Mouse (Mus musculus): ENCODE data around the gene Arhgdib. TPM values are rescaled to one million over a fixed set of nuclear protein-coding genes. Genes with fewer than 3 reads are reported as not detected.

Gene Arhgdib
- polyA plus RNA-seq, 1 experiment from 2014 or later, result 33.9 TPM

DNA sequence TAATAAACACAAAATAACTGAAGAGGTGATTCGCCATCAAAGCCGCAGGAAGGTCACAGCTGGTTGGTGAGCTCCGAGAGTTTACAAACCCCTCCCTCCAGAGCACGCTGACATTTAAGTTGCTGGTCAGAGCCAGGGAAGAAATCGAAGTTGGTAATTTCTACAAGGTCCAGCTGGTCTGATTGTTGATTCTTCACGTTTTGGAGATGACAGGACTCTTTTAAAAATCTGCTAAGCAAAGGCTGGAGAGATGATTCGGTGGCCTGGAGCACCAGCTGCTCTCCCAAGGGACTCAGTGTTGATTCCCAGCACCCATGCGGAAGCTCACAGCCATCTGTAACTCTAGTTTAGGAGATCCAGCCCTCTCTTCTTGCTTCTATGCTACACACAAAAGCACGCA is 5.3 kb downstream of the Arhgdib start:
- ATAC-seq (ENCODE audit: insufficient number of reproducible peaks, insufficient read depth, low FRiP score, low TSS enrichment, low read depth), result no peak
- WGBS, result 86% methylated on average over 9 of the region's 9 CpGs
- no peaks in the 10 kb centered on the region for H3K36me3 ChIP-seq

DNA sequence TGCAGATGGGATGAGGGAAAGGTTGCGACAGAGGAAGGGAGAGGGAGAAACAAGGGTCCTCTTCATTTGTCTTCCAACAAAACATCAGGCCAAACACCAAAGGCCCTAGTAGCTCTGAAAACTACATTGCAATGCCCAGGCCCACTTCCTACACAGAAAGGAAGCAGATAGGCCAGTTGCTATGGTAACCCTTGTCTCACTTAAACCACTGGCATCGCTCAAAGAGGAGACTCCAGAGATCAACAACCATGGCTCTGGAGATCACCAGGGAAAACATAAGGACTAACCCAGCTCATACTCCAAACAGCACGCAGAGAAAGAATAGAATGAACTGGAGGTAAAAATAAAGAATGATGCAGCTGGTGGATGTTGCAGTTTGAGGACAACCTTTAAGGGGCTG is 6.5 kb downstream of the Arhgdib start:
- ATAC-seq (ENCODE audit: insufficient number of reproducible peaks, insufficient read depth, low FRiP score, low TSS enrichment, low read depth), result no peak
- Histone ChIP-seq H3K4me1 (replicated peaks) (peaks cover 24% of the 10 kb centered on the region), H3K4me2 (no peak overlapping the region), H3K36me3 (no peaks in the 10 kb centered on the region), H3K4me3 (replicated peaks) (no peak overlapping the region), H3K27me3 (no peaks in the 10 kb centered on the region), H3K9ac (replicated peaks) (no peak overlapping the region), H3K27ac (no peak overlapping the region), H3K9me3 (no peaks in the 10 kb centered on the region)
- 82% methylated on average over 3 of the region's 3 CpGs for WGBS

More for the DNA sequence above, 5.3 kb downstream of the Arhgdib start:
- Histone ChIP-seq H3K9ac (replicated peaks) (no peak overlapping the region), H3K4me2 (no peak overlapping the region), H3K4me3 (replicated peaks) (no peak overlapping the region), H3K27me3 (no peaks in the 10 kb centered on the region), H3K9me3 (no peaks in the 10 kb centered on the region), H3K27ac (no peak overlapping the region), H3K4me1 (replicated peaks) (peaks cover 26% of the 10 kb centered on the region)

DNA sequence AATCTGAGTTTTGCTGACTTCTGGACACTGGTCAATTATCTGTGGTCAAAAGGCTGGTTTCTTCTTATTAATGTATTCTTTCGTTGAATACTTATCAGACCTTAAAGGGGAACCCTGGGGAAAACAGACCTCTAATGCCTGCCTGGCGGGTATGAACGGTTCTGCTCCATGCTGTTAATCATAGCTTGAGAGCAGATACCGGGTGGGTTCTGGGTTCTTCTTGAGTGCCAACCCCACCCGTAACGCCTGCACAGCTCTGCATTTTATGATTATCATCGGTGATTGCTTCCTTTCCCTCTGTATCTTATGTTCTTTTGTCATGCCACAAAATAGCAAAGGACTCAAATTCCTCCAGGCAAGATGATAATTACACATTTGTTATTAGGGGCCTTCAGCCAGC is 7.6 kb downstream of the Arhgdib start:
- Histone ChIP-seq H3K36me3 (no peaks in the 10 kb centered on the region), H3K4me1 (replicated peaks) (peaks cover 19% of the 10 kb centered on the region), H3K27me3 (no peaks in the 10 kb centered on the region), H3K4me3 (replicated peaks) (no peak overlapping the region), H3K9me3 (no peaks in the 10 kb centered on the region), H3K4me2 (no peak overlapping the region), H3K27ac (no peak overlapping the region), H3K9ac (replicated peaks) (no peak overlapping the region)
- 85% methylated on average over 7 of the region's 7 CpGs for WGBS
- ATAC-seq (ENCODE audit: insufficient number of reproducible peaks, insufficient read depth, low FRiP score, low TSS enrichment, low read depth), result no peak

DNA sequence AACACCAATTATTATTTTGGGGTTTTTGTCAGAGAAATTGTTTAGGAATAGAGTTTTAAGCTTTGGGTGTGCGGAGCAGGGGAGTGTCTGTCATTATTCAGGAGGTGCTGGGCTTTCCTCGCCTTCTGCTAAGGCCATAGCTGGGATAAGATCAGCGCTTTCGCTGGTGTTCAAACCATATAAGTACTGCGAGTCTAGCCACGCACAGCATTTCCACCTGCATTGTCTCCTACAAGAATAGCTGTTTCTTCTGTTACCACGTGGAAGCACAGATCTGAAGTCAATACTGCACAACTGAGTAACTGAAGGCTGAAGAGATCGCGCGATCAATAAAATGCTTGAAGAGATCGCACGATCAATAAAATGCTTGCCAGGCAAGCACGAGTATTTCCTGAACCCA is 10.5 kb downstream of the Arhgdib start:
- Histone ChIP-seq H3K4me1 (replicated peaks) (peaks cover 13% of the 10 kb centered on the region), H3K27me3 (no peaks in the 10 kb centered on the region), H3K4me2 (peak overlapping the region; percentile 23; the same call in 1 of the 2 replicates), H3K36me3 (no peaks in the 10 kb centered on the region), H3K9me3 (no peaks in the 10 kb centered on the region), H3K4me3 (replicated peaks) (no peak overlapping the region), H3K27ac (peak overlapping the region; percentile 57; the same call in 1 of the 2 replicates), H3K9ac (replicated peaks) (no peak overlapping the region)
- 86% methylated on average over 13 of the region's 13 CpGs for WGBS
- no peak for ATAC-seq (ENCODE audit: insufficient number of reproducible peaks, insufficient read depth, low FRiP score, low TSS enrichment, low read depth)

DNA sequence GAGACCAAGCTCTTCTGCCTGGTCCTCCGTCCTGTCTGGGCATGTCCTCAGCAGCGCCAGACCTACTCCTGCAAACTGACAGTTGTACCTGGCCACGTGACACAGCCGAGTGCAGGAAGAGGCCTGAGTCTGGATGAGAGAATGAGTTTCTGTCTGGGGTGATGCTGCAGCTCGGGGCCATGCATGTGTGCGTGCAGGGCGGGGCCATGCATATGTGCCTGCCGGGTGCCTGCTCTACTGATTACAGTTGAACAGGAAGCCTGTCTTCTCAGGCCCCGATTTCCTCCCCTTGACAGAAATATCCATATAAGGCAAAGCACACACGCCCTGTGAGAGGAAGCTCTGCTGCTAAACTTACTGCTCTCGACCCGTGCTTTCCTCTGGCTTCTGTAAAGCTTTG is 11.0 kb downstream of the Arhgdib start:
- Histone ChIP-seq H3K4me3 (replicated peaks) (no peak overlapping the region), H3K4me1 (replicated peaks) (peaks cover 13% of the 10 kb centered on the region), H3K4me2 (peak overlapping the region; percentile 23), H3K9me3 (no peaks in the 10 kb centered on the region), H3K27me3 (no peaks in the 10 kb centered on the region), H3K9ac (replicated peaks) (no peak overlapping the region), H3K27ac (peak overlapping the region; percentile 57; the same call in 1 of the 2 replicates), H3K36me3 (no peaks in the 10 kb centered on the region)
- 25% methylated on average over 12 of the region's 12 CpGs for WGBS
- peak; percentile 73 for ATAC-seq (ENCODE audit: insufficient number of reproducible peaks, insufficient read depth, low FRiP score, low TSS enrichment, low read depth)

DNA sequence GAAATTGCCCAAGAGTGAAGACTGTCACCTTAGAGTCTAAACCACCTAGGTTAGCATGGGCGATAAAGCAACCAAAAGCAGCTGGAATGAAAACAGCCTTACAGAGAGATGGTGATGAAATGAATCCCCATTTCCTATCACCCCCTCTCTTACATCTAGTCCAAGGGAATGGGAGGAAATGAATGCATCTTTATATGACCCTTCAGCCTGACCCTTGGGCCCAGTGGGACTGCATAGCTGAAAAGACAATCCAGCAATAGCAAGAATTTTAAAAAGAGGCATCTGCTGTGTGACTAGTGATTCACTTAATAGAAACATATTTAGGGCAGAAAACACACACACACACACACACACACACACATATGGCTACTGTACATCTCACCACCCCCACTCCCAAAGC is 14.1 kb downstream of the Arhgdib start:
- no peak overlapping the region for H3K4me2 ChIP-seq
- H3K27ac ChIP-seq, result no peak overlapping the region
- H3K9me3 ChIP-seq, result no peaks in the 10 kb centered on the region
- WGBS, result 90% methylated on average over 1 of the region's 1 CpGs
- no peak overlapping the region for H3K9ac ChIP-seq (replicated peaks)
- H3K36me3 ChIP-seq, result no peaks in the 10 kb centered on the region
- no peak overlapping the region for H3K4me3 ChIP-seq (replicated peaks)
- no peak for ATAC-seq (ENCODE audit: insufficient number of reproducible peaks, insufficient read depth, low FRiP score, low TSS enrichment, low read depth)
- H3K4me1 ChIP-seq (replicated peaks), result peaks cover 13% of the 10 kb centered on the region
- H3K27me3 ChIP-seq, result no peaks in the 10 kb centered on the region

DNA sequence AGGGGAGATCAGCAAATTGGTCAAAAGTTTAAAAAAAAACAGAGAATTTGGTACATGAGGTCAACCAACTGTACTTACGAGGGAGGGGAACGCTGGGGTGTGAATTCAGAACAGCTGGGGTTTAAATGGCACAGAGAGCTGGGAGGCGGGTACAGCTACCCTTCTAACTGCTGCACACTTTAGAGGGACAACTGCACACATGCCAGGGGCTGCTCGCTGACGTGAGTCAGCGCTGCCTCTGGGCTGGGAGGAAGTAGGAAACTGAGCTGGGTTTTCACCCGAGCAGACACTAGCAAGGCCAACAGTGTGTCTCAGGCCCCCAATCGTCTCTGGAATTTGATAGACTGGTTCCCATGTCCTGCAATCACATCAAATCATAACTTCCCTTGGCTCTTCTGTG is 16.6 kb downstream of the Arhgdib start:
- H3K36me3 ChIP-seq, result no peaks in the 10 kb centered on the region
- WGBS, result 50% methylated on average over 8 of the region's 8 CpGs
- H3K27me3 ChIP-seq, result no peaks in the 10 kb centered on the region
- no peak overlapping the region for H3K9ac ChIP-seq (replicated peaks)
- H3K4me2 ChIP-seq, result no peak overlapping the region
- no peak for ATAC-seq (ENCODE audit: insufficient number of reproducible peaks, insufficient read depth, low FRiP score, low TSS enrichment, low read depth)
- H3K27ac ChIP-seq, result no peak overlapping the region
- H3K9me3 ChIP-seq, result no peaks in the 10 kb centered on the region
- H3K4me3 ChIP-seq (replicated peaks), result no peak overlapping the region
- peaks cover 10% of the 10 kb centered on the region for H3K4me1 ChIP-seq (replicated peaks)

DNA sequence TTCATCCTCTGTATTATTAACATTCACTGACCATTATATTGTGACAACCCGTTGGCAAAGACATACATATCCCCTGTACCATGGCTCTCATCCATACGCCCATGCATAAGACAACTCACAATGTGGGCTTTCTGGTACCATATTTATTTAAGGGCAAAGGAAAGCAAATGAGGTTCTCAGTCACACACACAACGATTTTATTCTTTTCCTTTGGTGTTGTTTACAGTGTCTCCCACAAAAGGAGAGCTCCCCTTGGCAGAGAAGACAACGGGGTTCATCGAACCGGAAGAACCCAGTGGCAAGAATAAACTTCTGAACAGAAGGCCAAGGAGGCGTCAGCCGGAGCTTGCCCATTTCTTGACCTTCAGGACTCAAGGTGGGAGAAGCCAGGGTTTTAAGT is 18.2 kb downstream of the Arhgdib start, which contains the start of gene Pde6h:
Gene Pde6h (plus strand): TSS at position 301 of the 400 bp plus-strand sequence.
- Histone ChIP-seq H3K9ac (replicated peaks) (no peak within 1 kb of the TSS), H3K9me3 (no peaks in the 10 kb centered on the region), H3K36me3 (no peaks in the 10 kb centered on the region), H3K4me3 (replicated peaks) (no peak within 1 kb of the TSS), H3K4me1 (replicated peaks) (peaks cover 10% of the 10 kb centered on the region), H3K27me3 (no peaks in the 10 kb centered on the region), H3K4me2 (no peak within 1 kb of the TSS), H3K27ac (no peak within 1 kb of the TSS)
- ATAC-seq (ENCODE audit: insufficient number of reproducible peaks, insufficient read depth, low FRiP score, low TSS enrichment, low read depth), result no peak
- WGBS, result 91% methylated on average over 8 of the region's 8 CpGs

DNA sequence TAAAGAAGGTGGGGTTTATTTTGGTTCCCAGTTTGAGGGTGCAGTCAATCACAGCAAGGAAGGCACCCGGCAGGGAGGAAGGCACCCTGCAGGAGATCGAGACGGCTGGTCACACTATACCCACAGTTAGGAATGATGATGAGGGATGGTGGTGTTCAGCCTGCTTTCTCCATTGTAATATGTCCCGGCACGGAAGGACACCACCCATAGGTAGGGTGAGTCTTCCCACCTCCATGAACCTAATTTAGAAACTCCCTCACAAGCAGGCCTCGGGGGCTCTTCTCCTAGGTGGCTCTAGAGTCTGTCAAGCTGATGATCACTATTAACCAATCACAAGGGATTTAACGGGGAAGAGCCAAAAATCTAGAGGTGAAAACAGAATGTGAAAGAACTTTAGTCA is 18.8 kb downstream of the Arhgdib start:
- H3K9ac ChIP-seq (replicated peaks), result no peak overlapping the region
- H3K9me3 ChIP-seq, result no peaks in the 10 kb centered on the region
- H3K36me3 ChIP-seq, result no peaks in the 10 kb centered on the region
- H3K4me2 ChIP-seq, result no peak overlapping the region
- H3K4me3 ChIP-seq (replicated peaks), result no peak overlapping the region
- peaks cover 16% of the 10 kb centered on the region for H3K4me1 ChIP-seq (replicated peaks)
- 82% methylated on average over 7 of the region's 7 CpGs for WGBS
- no peak overlapping the region for H3K27ac ChIP-seq
- H3K27me3 ChIP-seq, result no peaks in the 10 kb centered on the region
- no peak for ATAC-seq (ENCODE audit: insufficient number of reproducible peaks, insufficient read depth, low FRiP score, low TSS enrichment, low read depth)

DNA sequence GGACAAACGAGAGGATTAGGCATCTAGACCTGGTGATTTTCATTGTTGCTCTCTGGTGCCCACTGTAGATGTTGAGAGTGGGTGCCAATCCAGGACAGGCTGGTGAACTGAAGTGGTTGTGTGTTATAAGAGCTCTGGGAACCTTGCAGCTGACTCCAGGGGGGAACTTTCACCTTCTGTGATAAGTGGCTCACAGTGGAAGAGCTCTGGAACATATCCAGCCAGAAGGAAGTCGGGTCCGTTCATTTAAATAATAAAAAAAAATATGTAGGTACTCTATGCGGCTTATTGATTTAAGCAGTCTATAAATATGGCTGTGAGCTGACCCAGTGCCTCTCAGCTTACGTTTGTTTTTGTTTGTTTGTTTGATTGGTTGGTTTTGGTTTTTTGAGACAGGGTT is 19.6 kb downstream of the Arhgdib start, which contains the start of gene Erp27:
Gene Erp27 (minus strand): TSS at position 101 of the 400 bp plus-strand sequence.
- no peaks in the 10 kb centered on the region for H3K27me3 ChIP-seq
- H3K9me3 ChIP-seq, result no peaks in the 10 kb centered on the region
- no peak within 1 kb of the TSS for H3K27ac ChIP-seq
- no peak for ATAC-seq (ENCODE audit: insufficient number of reproducible peaks, insufficient read depth, low FRiP score, low TSS enrichment, low read depth)
- H3K9ac ChIP-seq (replicated peaks), result no peak within 1 kb of the TSS
- H3K4me2 ChIP-seq, result no peak within 1 kb of the TSS
- 72% methylated on average over 5 of the region's 5 CpGs for WGBS
- peaks cover 17% of the 10 kb centered on the region for H3K4me1 ChIP-seq (replicated peaks)
- H3K36me3 ChIP-seq, result no peaks in the 10 kb centered on the region
- no peak within 1 kb of the TSS for H3K4me3 ChIP-seq (replicated peaks)

DNA sequence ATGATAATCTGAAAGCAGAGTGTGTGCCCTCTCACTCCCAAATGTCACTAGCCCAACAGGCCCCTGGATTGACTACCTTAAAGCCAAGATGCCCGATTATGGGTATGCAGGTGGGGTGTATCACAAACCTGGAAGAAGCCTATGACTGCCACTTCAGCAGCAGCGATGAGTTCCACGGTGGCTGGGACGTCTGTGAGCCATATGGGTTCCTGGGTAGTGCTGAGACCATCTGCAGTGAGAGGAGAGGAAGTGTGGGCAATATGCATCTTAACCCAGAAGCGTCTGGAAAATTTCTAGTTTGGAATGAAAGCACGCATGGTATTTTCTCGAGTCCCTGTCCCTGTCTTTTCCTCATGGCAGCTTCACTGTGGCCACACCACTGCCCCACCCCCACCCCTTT is 20.1 kb downstream of the Arhgdib start:
- no peak overlapping the region for H3K4me3 ChIP-seq (replicated peaks)
- H3K9me3 ChIP-seq, result no peaks in the 10 kb centered on the region
- H3K27ac ChIP-seq, result no peak overlapping the region
- no peak overlapping the region for H3K4me2 ChIP-seq
- no peak overlapping the region for H3K9ac ChIP-seq (replicated peaks)
- no peaks in the 10 kb centered on the region for H3K27me3 ChIP-seq
- no peaks in the 10 kb centered on the region for H3K36me3 ChIP-seq
- no peak for ATAC-seq (ENCODE audit: insufficient number of reproducible peaks, insufficient read depth, low FRiP score, low TSS enrichment, low read depth)
- peaks cover 17% of the 10 kb centered on the region for H3K4me1 ChIP-seq (replicated peaks)
- 52% methylated on average over 7 of the region's 7 CpGs for WGBS
